Mouse (Mus musculus): ENCODE measurements around the gene Hoxc12.

GRCm38 (mm10) chr15:102943468-102943813 is 6.9 kb downstream of the Hoxc12 start:
- TF ChIP-seq GATA1 (IDR thresholded peaks at IDR 0.05; ENCODE audit: low read length) (no peak), TAL1 (IDR thresholded peaks at IDR 0.05; ENCODE audit: low read length) (no peak)

Data from erythroblast, embryonic 14.5 days (primary cell).